Mouse (Mus musculus) embryo, embryonic 10 days (tissue): Measurements from ENCODE around the gene Pard3b.

Source experiments
- DNase-seq: peaks from one replicate; pipeline ENCODE4 v3.0.0-alpha.2; 2015; ENCODE audit warnings: low spot score

Pard3b gene

DNA sequence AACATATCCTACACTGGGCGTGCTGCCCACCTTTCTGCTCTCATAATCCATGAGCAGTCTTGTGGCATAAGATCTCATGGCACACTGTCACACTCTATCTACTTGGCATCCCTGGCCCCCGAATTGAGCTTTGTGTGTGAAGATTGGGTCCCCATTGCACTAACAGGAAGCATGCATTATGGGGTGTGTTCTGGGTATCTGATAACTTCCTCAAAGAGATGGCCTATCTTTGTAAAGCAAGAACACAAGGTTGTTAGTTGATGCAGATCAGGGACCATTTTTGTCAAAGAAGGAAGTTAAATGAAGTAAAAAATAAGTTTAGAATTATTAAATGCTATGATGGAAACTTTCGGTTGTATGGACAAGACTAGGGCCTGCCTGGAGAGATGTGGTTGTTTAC, 755.9 kb downstream of the Pard3b start:
- no peak for DNase-seq

DNA sequence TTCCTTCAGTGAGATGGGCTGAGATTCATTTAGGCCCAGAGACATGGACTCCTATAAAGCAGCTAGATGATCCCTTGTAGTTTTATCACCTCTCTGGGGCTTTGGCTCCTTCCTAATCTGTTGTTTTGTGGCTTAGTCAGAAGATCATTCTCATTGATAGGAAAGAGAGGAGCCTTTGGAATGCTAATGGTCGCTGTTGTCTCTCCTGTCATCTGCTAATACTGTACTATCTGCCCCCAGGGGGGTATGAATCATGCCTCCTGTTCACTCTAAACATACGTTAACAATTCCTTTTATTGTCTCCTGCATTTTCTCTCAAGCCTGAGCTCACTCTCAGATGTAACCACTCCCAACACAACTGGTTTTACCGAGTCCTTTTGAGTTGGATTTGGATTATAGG, 759.6 kb downstream of the Pard3b start:
- DNase-seq = no peak

DNA sequence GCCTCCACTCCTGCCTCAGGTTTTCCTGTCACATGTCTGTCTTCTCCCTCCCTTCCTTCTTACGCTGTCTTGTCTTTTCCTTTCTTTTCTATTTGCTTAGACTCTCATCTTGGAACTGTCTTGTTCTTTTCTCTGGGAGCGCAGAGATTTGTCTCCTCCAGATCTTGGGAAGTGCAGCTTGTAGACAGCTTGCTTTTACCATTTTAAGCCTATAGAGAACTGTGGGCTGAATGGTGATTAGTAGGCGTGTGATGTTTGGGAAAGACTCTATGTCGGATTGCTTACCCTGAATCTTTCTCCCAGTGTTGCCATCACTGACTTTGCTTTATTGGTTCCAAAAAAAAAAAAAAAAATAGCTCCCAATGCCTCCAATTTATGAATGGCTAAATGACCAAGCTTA, 760.1 kb downstream of the Pard3b start:
- DNase-seq = no peak

DNA sequence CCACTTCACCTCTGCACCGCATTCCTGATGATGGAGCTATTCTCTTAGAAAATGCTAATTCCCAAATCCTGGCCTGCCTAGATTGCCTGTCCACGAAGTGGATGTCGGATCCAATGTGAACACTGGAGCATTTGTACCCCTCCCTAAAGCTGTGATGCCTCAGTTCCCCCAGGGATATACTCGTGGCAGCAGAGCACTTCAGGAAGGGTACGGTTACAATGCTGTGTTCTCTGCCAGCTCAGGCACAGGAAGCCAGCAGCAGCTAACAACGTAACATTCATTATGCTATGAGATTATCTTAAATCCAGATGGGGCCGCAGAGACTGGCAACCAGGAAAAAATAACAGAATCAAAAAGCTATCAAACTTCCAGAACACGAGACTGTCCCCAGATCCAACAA, 766.4 kb downstream of the Pard3b start:
- no peak for DNase-seq

DNA sequence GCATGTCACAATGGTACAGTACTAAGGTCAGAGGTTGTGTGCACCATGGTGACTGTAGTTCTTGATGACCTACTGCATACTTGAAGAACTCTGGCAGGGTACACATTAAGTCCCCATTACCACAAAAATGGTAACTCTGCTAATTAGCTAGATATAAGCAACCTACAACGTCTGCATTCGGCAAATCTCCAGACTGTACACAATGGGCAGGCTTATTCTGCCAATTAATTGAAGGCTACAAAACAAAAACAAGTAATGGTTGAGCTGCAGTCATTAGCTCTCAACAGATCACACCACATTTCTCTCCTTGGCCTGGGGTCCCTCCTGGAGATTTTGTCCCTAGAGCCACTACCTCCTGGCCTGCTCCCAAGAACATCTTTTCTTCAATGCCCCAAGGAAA, 772.7 kb downstream of the Pard3b start:
- no peak for DNase-seq

DNA sequence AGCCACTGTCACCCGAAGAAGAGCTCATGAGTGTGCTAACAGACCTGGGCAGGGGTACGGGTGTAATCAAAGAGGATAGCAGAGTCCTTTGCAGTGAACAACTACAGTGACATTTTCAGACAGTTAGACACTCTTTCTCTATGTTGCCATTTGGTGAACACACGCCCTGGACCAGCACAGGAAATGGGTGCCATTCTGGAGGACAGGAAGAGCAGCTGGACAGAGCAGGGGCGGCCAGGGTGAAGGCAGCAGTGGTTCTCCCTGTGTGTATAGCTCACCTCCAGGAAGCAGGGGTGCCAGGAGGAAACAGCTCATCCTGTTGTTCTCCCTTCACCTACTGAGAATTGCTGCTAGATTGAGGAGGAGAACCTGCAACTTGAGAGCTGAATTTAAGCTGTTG, 773.4 kb downstream of the Pard3b start:
- DNase-seq = no peak

DNA sequence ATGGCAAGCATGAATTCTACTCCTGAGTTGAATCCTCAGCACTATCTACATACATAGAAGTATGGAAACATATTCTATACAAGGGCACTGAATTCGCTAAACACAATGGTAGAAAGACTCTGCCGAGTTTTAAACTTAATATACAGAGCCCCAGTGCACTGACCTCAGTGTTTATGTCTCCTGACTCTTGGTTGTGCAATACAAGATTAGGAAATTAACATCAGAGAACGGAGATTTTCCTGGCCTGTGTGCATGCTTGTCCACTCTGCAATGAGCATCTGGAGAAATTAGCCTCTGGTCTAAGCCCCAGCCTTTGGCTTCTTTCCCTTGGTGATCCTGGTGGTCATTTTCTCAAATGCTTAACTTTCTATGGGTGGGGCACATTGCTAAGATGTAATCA, 774.4 kb downstream of the Pard3b start:
- DNase-seq = no peak

DNA sequence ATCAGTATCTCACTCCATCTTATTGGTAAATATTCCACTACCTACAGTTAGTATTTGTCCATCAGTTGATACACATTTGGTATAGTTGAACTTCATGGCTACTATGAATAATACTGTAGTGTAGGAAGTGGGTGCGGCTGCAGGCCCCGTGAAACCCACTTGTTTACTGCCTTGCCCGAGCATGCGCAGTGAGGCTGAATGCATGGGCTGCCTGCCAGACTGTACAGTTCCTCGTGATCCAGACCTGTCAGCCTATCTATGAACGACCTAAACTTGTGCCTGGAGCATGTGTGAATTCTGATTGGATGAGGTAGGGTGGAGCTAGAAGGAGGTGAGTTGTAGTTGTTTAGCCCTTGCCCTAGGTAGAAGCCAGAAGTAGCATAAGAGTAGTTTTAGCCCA, 775.9 kb downstream of the Pard3b start:
- DNase-seq = no peak

DNA sequence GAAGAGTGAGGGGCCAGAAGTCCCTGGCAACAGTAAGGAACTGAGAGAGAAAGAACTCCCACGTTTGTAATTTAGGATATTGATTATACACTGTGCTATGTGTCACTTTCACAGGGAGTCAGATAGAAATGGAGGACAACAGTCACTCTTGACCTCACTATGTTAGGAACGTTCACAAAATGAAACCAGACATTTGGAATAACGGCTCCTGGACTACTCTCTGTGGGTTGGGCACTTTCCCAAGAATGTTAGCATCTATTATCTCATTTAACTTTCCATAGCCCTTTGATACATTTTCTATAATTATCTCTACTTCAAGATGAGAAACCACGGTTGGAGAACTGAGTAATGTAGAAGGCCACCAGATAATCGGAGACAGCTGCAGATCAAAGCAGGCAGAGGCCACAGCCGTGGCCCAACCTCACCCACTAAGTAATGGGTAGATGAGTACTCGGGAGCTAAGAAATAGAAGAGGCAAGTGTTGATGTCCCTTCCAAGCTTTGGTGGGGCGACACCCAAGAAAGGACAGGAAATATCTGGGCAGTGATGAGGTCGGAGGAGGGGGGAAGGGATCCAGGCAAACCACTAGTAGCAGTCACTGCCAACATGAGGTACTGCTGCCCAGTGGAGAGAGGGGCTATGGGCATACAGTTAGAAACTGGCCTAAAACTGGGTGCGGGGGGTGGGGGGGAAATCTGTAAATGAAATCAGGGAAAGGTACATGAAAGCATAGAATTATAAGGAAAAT, 778.2 kb downstream of the Pard3b start:
- no peak for DNase-seq

DNA sequence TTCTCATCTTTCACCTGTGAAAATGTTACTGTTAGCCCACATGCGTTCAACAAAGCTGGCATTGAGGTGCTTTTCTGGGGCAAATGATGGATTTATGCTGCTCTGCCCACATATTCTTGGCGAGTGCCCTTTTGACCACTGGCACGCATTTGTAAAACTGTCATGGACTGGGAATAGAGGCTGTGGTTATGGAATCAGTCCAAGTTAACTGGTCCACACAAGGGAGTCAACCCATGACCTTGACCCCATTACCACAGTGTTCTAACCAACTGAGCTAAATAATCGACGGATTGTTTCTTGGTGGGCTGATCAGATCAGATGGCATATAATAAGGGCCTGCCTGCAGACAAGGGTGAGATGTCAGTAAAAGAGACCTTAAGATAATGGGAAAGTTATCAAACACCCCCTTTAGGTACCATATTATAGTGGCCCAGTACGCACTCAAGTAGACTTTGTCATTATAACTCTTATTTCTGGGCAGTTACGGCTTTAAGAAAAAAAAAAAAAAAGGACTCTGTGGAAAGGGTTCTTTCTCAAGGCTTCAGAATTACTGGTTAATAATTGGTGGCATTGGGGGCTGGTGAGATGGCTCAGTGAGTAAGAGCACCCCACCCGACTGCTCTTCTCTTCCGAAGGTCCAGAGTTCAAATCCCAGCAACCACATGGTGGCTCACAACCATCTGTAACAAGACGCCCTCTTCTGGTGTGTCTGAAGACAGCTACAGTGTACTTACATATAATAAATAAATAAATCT, 784.4 kb downstream of the Pard3b start:
- peak; percentile 24 for DNase-seq

DNA sequence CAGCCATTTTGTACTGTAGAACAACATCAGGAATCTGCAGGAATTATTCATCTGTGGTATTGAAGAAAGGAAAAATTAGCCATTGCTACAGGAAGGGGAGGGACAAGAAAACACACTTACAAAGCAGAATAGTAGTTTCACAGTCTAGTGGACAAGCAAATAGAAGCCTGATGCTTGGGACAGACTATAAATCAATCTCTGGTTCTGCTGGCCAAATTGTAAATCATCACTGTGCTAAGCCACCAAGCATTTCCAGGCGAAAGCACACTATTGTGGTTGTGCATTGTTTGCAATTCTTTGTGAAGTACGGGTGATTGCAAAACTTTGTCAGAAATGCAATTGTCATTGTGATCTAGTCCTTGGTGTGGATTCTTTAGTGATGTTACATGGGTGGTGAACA, 786.7 kb downstream of the Pard3b start:
- DNase-seq = no peak

DNA sequence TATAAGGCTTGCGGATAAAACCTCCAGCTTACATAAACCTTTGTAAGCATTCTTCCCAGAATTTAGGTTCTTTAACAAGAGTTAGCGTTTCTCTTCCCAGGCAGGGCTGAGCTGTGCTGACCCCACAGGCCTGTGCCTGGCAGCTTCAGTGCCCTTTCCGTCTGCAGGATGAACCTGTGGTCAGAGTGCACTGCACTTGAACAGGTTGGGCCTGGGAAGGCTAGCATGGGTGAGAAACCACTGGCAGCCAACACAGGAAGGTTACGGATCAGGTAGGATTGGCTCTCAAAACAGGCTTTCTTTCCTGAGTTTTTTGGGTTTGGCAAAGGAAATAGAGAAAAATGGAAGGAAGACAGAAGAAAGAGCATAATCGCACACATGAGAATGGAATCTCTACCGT, 790.1 kb downstream of the Pard3b start:
- no peak for DNase-seq

DNA sequence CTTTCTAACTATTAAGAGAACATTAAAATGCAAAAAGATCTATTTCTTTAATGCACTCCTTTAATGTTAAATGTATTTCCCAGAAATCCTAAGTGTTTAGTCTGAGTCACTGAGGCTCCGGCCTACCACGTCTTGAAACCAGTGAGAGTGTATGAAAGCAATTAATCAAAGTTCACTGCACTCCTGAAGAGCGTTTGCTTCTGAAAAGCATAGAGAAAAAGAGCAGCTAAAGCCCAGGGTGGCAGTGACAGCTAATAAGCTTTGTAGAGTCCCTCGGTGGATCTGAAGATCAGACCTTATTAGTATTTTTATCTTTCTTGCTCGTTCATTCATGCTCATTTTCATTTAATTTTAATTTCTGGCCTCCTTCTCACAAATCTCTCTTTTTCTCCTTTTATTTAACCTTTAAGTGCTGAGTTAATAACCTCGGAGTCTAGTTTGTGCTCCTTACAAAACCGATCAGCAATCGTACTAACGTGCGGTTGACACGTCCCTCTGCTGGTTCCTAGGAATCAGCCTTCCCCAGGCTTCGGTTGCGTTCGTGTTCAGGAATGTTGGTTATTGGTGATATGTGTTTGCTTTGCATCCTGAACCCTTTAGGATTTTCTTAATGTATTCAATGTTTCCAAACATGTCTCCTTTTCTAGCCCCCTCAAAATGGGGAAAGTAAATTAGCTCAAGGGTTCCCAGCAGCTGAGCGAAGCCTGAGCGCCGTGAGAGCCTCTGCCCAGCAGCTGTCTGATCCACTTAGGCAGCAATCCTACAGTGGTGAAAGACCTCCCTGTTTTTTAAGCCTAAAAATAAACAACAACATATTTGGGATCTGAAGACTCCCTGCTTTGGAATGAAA, 790.9 kb downstream of the Pard3b start:
- peak; percentile 31 for DNase-seq

DNA sequence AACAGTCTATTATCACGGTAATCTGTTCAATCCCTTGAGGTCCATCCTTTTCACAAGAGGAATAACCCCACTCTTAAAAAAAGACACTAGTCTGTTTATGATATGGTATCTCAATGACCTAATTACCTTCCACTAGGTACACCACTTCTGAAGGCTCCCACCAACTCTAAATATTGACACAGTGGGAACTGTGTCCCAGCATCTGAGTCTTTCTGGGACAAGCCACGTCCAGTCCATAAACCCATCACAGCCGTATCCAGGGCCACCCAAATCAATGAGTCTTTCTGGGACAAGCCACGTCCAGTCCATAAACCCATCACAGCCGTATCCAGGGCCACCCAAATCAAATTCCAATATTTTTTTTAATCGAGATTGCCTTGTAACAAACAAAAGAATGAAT, 792.4 kb downstream of the Pard3b start:
- no peak for DNase-seq

DNA sequence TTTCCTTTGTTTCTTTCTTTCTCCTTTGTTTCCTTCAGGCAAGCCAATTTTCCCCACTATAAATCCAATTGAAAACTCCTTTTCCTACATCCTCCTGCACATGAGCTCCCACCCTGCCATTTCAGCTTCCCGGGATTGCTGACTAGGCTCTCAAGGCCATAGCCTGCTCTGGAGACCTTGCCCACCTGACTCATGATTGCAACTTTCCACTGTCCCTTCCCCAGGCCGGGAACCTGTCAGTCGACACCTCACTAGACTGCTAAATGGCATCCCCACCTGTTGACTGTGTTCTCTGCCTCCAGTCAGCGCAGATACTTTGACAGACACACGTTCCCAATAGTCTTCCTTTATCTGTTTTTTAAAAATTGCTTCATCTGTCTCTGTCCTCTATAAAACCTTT, 795.3 kb downstream of the Pard3b start:
- DNase-seq = no peak

DNA sequence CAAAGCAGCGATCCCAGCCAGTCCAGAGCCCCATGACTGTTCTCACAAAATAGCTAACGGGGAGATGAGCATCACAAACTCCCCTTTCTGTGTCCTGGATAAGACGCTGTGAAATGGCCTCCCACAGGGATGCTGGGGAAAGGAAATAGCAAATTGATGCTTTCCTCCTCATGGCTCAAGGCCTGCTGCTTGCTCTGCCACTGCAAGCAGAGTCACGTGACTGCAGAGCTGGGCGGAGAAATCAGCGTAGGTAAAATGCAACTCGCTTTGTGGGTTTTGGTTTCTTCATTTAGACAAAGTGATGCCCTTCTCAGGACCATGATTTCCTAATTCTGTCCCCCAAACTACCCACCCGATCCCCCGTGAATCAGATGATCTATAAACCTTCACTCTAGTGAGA, 797.2 kb downstream of the Pard3b start:
- DNase-seq = no peak

DNA sequence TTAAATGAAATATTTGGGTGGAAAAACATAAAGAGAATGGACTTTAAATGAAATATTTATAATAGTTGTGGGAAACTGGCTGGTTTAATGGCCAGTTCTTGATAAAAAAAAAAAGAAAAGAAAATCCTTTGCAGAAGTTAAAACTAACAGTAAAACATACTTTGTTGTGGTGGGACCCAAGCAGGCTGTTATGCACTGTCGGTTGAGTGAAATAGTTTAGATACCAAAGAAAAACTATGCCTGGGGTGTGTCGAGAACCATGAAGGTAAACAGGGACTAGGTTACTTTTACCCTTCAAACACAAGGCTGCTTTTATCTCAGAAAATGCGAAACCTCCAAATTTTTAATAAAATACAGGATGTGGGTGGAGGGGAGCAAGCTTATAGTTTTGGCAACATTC, 797.7 kb downstream of the Pard3b start:
- DNase-seq = no peak

DNA sequence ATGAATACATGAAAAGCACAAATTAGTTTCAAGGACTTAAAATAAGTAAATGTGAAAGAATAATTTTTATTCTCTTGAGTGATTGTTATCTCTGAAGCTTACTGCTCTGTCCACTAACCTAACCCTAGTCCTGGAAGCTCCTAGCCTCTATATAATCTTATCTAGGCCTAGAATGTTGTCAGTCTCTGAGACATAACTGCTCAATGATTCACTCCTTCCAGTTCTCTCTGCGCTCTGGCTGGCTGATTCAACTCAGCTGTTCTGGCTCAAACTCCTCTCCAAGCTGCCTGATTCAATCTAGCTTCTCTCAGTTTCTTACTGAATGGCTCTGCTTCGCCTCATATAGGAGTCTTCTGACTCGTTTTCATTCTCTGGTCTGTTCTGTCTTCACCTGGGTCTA, 798.9 kb downstream of the Pard3b start:
- no peak for DNase-seq

DNA sequence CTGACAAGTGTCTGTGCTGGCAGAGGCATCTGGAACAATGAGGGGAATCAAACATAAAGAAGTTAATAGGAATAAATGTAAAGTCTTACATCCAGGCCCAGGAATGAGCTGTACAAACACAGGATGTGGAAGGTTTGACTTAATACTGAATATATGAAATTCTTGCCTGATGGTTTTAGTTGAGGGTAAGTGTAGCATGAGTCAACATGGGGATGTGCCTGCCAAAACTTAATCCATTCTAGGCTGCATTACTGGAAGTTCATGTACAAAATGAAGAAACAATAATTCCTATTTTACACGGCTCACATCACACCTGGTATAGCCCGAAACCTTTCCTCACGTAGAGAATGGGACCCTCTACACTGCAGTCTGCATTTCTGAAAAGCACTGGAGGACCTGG, 805.8 kb downstream of the Pard3b start:
- no peak for DNase-seq

DNA sequence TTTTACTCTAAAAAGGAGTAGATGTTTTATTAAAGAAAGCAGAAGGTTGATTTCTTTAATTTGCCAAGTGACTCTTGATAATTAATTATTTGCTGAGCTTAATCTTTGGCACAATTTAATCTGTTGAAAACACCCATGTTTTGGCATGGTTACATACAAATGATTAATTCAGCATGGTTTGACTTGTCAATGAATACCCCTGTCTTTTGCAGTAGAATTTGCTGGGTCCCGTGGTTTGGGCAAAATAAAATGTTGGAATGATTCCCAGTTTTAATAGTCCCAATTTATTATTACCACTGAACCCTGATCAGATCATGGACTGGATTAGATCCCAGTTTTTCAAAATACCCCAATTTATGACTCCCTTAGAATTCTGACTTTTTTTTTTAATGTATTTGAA, 808.2 kb downstream of the Pard3b start:
- no peak for DNase-seq

DNA sequence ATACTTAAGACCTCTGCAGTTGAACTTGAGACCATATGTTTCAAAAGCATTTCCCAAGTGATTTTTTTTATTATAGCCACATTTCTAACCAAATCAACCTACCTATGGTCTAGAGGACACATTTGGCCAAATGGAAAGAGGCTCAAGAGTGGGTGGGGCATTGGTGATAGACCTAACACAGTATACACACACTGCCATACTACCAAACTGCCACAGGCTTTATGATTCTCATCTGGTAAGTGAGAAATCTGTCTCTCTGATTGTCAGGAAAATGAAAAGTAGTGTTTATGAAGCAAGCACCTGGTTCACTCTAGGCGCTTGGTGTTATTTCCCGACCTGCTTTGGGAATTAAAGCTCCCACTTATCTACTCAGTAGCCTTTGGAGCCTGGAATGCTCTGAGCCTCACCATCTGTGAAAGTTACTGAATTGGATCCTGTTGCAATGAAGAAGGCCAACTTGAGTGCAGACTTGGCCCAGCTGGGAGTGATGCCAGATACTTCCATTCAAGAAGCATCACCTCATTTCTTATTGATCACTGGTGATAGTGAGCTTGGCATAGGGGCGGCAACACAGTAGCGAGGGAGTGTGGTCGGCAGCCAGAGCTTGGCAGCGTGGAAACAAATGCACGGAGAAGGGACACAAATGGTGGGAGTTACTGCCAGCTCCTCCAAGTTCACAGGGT, 810.7 kb downstream of the Pard3b start:
- DNase-seq = no peak

DNA sequence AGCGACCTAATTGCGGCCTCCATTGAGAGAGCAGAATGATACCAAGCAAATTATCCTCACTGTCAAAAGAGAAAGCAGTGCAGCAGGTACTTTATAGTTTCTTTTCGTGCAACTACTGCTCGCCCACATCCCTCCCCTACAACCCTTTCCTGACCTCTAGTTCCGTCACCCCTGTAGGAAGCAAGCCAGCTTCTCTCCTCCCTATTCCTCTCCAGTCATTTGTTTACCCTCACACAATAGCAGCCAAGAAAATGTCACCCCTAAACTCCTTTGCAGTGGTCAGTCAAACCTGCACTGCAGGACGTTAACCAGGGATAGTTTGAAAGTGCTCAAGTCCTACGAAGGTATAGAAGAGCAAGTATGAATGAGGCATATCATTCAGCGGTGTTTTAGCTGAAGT, 826.9 kb downstream of the Pard3b start:
- no peak for DNase-seq
